Mouse (Mus musculus): Measurements from ENCODE around the gene Cntrl.

Gene Cntrl

GRCm38 (mm10) chr2:35109141-35109923 lies at the start of gene Cntrl:
Gene Cntrl (plus strand): TSS chr2:35109492.
- in situ Hi-C loops (cut with MboI; ENCODE audit: low sequenced_read_pairs): loop anchor here (10.0 kb wide), 1 partner anchor 55 kb away; no protein-coding TSS in a partner anchor

GRCm38 (mm10) chr2:35060256-35060655 lies 49.0 kb upstream of the Cntrl start:
- in situ Hi-C loops (cut with MboI; ENCODE audit: low sequenced_read_pairs): no loop called here

- in situ Hi-C loops (cut with MboI; ENCODE audit: low sequenced_read_pairs): no loop called here
Measured at GRCm38 (mm10) chr2:35060897-35061296, 48.4 kb upstream of the Cntrl start.

GRCm38 (mm10) chr2:35061338-35061737 lies 48.0 kb upstream of the Cntrl start, which contains the start of gene Hc:
Gene Hc (minus strand): TSS chr2:35061438.
- in situ Hi-C loops (cut with MboI; ENCODE audit: low sequenced_read_pairs): no loop called here

GRCm38 (mm10) chr2:35063333-35064030 lies 45.8 kb upstream of the Cntrl start:
- in situ Hi-C loops (cut with MboI; ENCODE audit: low sequenced_read_pairs): no loop called here

- in situ Hi-C loops (cut with MboI; ENCODE audit: low sequenced_read_pairs): no loop called here
Measured at GRCm38 (mm10) chr2:35066525-35067082, 42.7 kb upstream of the Cntrl start.

- in situ Hi-C loops (cut with MboI; ENCODE audit: low sequenced_read_pairs): no loop called here
Measured at GRCm38 (mm10) chr2:35067117-35067516, 42.2 kb upstream of the Cntrl start.

- in situ Hi-C loops (cut with MboI; ENCODE audit: low sequenced_read_pairs): no loop called here
Measured at GRCm38 (mm10) chr2:35069124-35069523, 40.2 kb upstream of the Cntrl start.

- in situ Hi-C loops (cut with MboI; ENCODE audit: low sequenced_read_pairs): no loop called here
Measured at GRCm38 (mm10) chr2:35070275-35070674, 39.0 kb upstream of the Cntrl start.

- in situ Hi-C loops (cut with MboI; ENCODE audit: low sequenced_read_pairs): no loop called here
Measured at GRCm38 (mm10) chr2:35072547-35072946, 36.7 kb upstream of the Cntrl start.

- in situ Hi-C loops (cut with MboI; ENCODE audit: low sequenced_read_pairs): no loop called here
Measured at GRCm38 (mm10) chr2:35074328-35074727, 35.0 kb upstream of the Cntrl start.

GRCm38 (mm10) chr2:35079166-35079565 lies 30.1 kb upstream of the Cntrl start:
- in situ Hi-C loops (cut with MboI; ENCODE audit: low sequenced_read_pairs): no loop called here

- in situ Hi-C loops (cut with MboI; ENCODE audit: low sequenced_read_pairs): no loop called here
Measured at GRCm38 (mm10) chr2:35087418-35087817, 21.9 kb upstream of the Cntrl start.

- in situ Hi-C loops (cut with MboI; ENCODE audit: low sequenced_read_pairs): loop anchor here (10.0 kb wide), 1 partner anchor 46 kb away; no protein-coding TSS in a partner anchor
Measured at GRCm38 (mm10) chr2:35100529-35100928, 8.8 kb upstream of the Cntrl start.

- in situ Hi-C loops (cut with MboI; ENCODE audit: low sequenced_read_pairs): loop anchor here (10.0 kb wide), 1 partner anchor 47 kb away; no protein-coding TSS in a partner anchor
Measured at GRCm38 (mm10) chr2:35101443-35101842, 7.8 kb upstream of the Cntrl start, which contains the start of gene AI182371. Gene AI182371 (minus strand): TSS chr2:35101543.

GRCm38 (mm10) chr2:35102777-35103176 lies 6.5 kb upstream of the Cntrl start:
- in situ Hi-C loops (cut with MboI; ENCODE audit: low sequenced_read_pairs): loop anchor here (10.0 kb wide), 1 partner anchor 48 kb away; no protein-coding TSS in a partner anchor

- in situ Hi-C loops (cut with MboI; ENCODE audit: low sequenced_read_pairs): loop anchor here (10.0 kb wide), 1 partner anchor 49 kb away; no protein-coding TSS in a partner anchor
Measured at GRCm38 (mm10) chr2:35103558-35103957, 5.7 kb upstream of the Cntrl start.

- in situ Hi-C loops (cut with MboI; ENCODE audit: low sequenced_read_pairs): loop anchor here (10.0 kb wide), 1 partner anchor 50 kb away; no protein-coding TSS in a partner anchor
Measured at GRCm38 (mm10) chr2:35104843-35105242, 4.4 kb upstream of the Cntrl start.

GRCm38 (mm10) chr2:35107984-35108635 lies 1.2 kb upstream of the Cntrl start:
- in situ Hi-C loops (cut with MboI; ENCODE audit: low sequenced_read_pairs): loop anchor here (10.0 kb wide), 1 partner anchor 53 kb away; no protein-coding TSS in a partner anchor

- in situ Hi-C loops (cut with MboI; ENCODE audit: low sequenced_read_pairs): loop anchor here (10.0 kb wide), 1 partner anchor 54 kb away; no protein-coding TSS in a partner anchor
Measured at GRCm38 (mm10) chr2:35108712-35109111, 580 bp upstream of the Cntrl start.

Data from CH12F3 (cell line).